Mouse (Mus musculus): ENCODE results near the gene Clasp2.
"Not testable (repeated sequence)": the region's sequence is repeated elsewhere in the genome, so short reads cannot be mapped to it uniquely, and the experiment has no call there.

The Clasp2 gene

GRCm38 (mm10) chr9:113815836-113816235 is 74.6 kb downstream of the Clasp2 start:
- no peak for DNase-seq (ENCODE audit: low read depth, low spot score)

- no peak for DNase-seq (ENCODE audit: low read depth, low spot score)
These were observed 80.9 kb downstream of the Clasp2 start for GRCm38 (mm10) chr9:113822150-113822549.

- DNase-seq (ENCODE audit: low read depth, low spot score) = no peak
These were observed 87.4 kb downstream of the Clasp2 start for GRCm38 (mm10) chr9:113828719-113829118.

GRCm38 (mm10) chr9:113830219-113830618 is 88.9 kb downstream of the Clasp2 start:
- no peak for DNase-seq (ENCODE audit: low read depth, low spot score)

GRCm38 (mm10) chr9:113833481-113833880 is 92.2 kb downstream of the Clasp2 start:
- no peak for DNase-seq (ENCODE audit: low read depth, low spot score)

GRCm38 (mm10) chr9:113837001-113837400 is 95.7 kb downstream of the Clasp2 start:
- DNase-seq (ENCODE audit: low read depth, low spot score) = no peak

- DNase-seq (ENCODE audit: low read depth, low spot score) = no peak
These were observed 96.2 kb downstream of the Clasp2 start for GRCm38 (mm10) chr9:113837461-113837860.

- DNase-seq (ENCODE audit: low read depth, low spot score) = no peak
These were observed 102.8 kb downstream of the Clasp2 start for GRCm38 (mm10) chr9:113844029-113844428.

GRCm38 (mm10) chr9:113855441-113855840 is 114.2 kb downstream of the Clasp2 start:
- DNase-seq (ENCODE audit: low read depth, low spot score) = no peak

- no peak for DNase-seq (ENCODE audit: low read depth, low spot score)
These were observed 116.1 kb downstream of the Clasp2 start for GRCm38 (mm10) chr9:113857281-113857928.

GRCm38 (mm10) chr9:113857929-113858440 is 116.7 kb downstream of the Clasp2 start:
- no peak for DNase-seq (ENCODE audit: low read depth, low spot score)

- no peak for DNase-seq (ENCODE audit: low read depth, low spot score)
These were observed 118.1 kb downstream of the Clasp2 start for GRCm38 (mm10) chr9:113859420-113859819.

GRCm38 (mm10) chr9:113863370-113863999 is 122.2 kb downstream of the Clasp2 start:
- no peak for DNase-seq (ENCODE audit: low read depth, low spot score)

GRCm38 (mm10) chr9:113867951-113868350 is 126.7 kb downstream of the Clasp2 start:
- no peak for DNase-seq (ENCODE audit: low read depth, low spot score)

GRCm38 (mm10) chr9:113894903-113895302 is 153.6 kb downstream of the Clasp2 start:
- DNase-seq (ENCODE audit: low read depth, low spot score) = no peak

GRCm38 (mm10) chr9:113903136-113903535 is 161.9 kb downstream of the Clasp2 start:
- no peak for DNase-seq (ENCODE audit: low read depth, low spot score)

GRCm38 (mm10) chr9:113904315-113904714 is 163.0 kb downstream of the Clasp2 start:
- not testable (repeated sequence) for DNase-seq (ENCODE audit: low read depth, low spot score)

- no peak for DNase-seq (ENCODE audit: low read depth, low spot score)
These were observed 174.5 kb downstream of the Clasp2 start for GRCm38 (mm10) chr9:113915789-113916188.

- DNase-seq (ENCODE audit: low read depth, low spot score) = no peak
These were observed 181.4 kb downstream of the Clasp2 start for GRCm38 (mm10) chr9:113922677-113923076.

- no peak for DNase-seq (ENCODE audit: low read depth, low spot score)
These were observed 183.6 kb downstream of the Clasp2 start for GRCm38 (mm10) chr9:113924883-113925282.

GRCm38 (mm10) chr9:113928591-113928990 is 187.3 kb downstream of the Clasp2 start:
- DNase-seq (ENCODE audit: low read depth, low spot score) = no peak

GRCm38 (mm10) chr9:113929676-113930075 is 188.4 kb downstream of the Clasp2 start:
- DNase-seq (ENCODE audit: low read depth, low spot score) = no peak
